ENCODE assay signal across 16 mouse cellular contexts in genomic region chr4:155281227-155281626, GRCm38 (mm10). TPM values are rescaled to one million over a fixed set of nuclear protein-coding genes. Genes with fewer than 3 reads are reported as not detected.
DNase-seq lines count a peak whose midpoint lies in the region; ATAC-seq and TF ChIP-seq lines count a peak whose summit lies in the region.
"Had no signal": no experiment of that assay in that cellular context is flagged by ENCODE, and none has a peak within 500 bp of the region (broad histone marks: within the 10 kb centered on the region; RNA-seq: fewer than 3 reads in every experiment).

No protein-coding gene starts in this region.

- H3K36me3 ChIP-seq in liver, adult 2 months (ENCODE audit: control insufficient read depth, insufficient read depth, low read length) = no peaks in the 10 kb centered on the region
- no peaks in the 10 kb centered on the region for H3K36me3 ChIP-seq in embryonic facial prominence, embryonic 10.5 days (replicated peaks)
- H3K36me3 ChIP-seq in limb, embryonic 14.5 days (ENCODE audit: control insufficient read depth, insufficient read depth, low read length) = no peaks in the 10 kb centered on the region
- no peaks in the 10 kb centered on the region; the same call in 1 of the 2 replicates for H3K36me3 ChIP-seq in forebrain, embryonic 14.5 days (ENCODE audit: control insufficient read depth, insufficient read depth, low read length)
- H3K36me3 ChIP-seq: forebrain, embryonic 10.5 days; heart, embryonic 13.5 days had no signal

- no peak overlapping the region for H3K4me2 ChIP-seq in limb, embryonic 14.5 days (replicated peaks; ENCODE audit: low read depth, low read length, severe bottlenecking)
- H3K4me2 ChIP-seq in forebrain, embryonic 14.5 days (ENCODE audit: low read length) = no peak overlapping the region
- H3K4me2 ChIP-seq: heart, embryonic 13.5 days; liver, embryonic 11.5 days; neural tube, embryonic 13.5 days had no signal

- no peak for ATAC-seq in limb, embryonic 14.5 days (ENCODE audit: low FRiP score, low read depth)
- no peak for ATAC-seq in forebrain, embryonic 14.5 days

- no peak for TF ChIP-seq POLR2A in cerebellum, adult 2 months (IDR thresholded peaks at IDR 0.05; ENCODE audit: borderline replicate concordance, insufficient read depth, low read length)
- no peak for TF ChIP-seq POLR2A in liver, adult 2 months (IDR thresholded peaks at IDR 0.05; ENCODE audit: extremely low read depth, insufficient read depth, low read length)
- no peak for TF ChIP-seq POLR2A in limb, embryonic 14.5 days (IDR thresholded peaks at IDR 0.05; ENCODE audit: borderline replicate concordance, extremely low read depth, insufficient read depth, insufficient read length)

- H3K27ac ChIP-seq in cerebellum, adult 2 months (ENCODE audit: insufficient read depth, low read length) = peak overlapping the region; percentile 86
- peak overlapping the region; percentile 72 for H3K27ac ChIP-seq in liver, adult 2 months (replicated peaks; ENCODE audit: insufficient read depth, low read depth, low read length)
- peak overlapping the region; percentile 90 for H3K27ac ChIP-seq in embryonic facial prominence, embryonic 10.5 days (replicated peaks)
- peak overlapping the region; percentile 99; the same call in 1 of the 2 replicates for H3K27ac ChIP-seq in limb, embryonic 14.5 days (replicated peaks; ENCODE audit: low read depth, low read length)
- H3K27ac ChIP-seq in forebrain, embryonic 14.5 days (ENCODE audit: low read depth, low read length) = no peak overlapping the region
- H3K27ac ChIP-seq: neural tube, embryonic 13.5 days had no signal

- WGBS in cerebellum, adult 2 months = 75% methylated on average over 2 of the region's 2 CpGs
- 73% methylated on average over 2 of the region's 2 CpGs for WGBS in liver, adult 2 months
- WGBS in embryonic facial prominence, embryonic 10.5 days = 79% methylated on average over 2 of the region's 2 CpGs
- WGBS in limb, embryonic 14.5 days = 77% methylated on average over 2 of the region's 2 CpGs
- 83% methylated on average over 2 of the region's 2 CpGs for WGBS in forebrain, embryonic 14.5 days

- H3K79me2 ChIP-seq in liver, adult 2 months (ENCODE audit: control insufficient read depth, insufficient read depth, low read length) = no peaks in the 10 kb centered on the region

- no peaks in the 10 kb centered on the region for H3K9me3 ChIP-seq in embryonic facial prominence, embryonic 10.5 days
- H3K9me3 ChIP-seq in limb, embryonic 14.5 days (ENCODE audit: control insufficient read depth, low read length) = no peaks in the 10 kb centered on the region
- H3K9me3 ChIP-seq in forebrain, embryonic 14.5 days (replicated peaks; ENCODE audit: control insufficient read depth, low read length) = no peaks in the 10 kb centered on the region
- H3K9me3 ChIP-seq: forebrain, embryonic 10.5 days; heart, embryonic 13.5 days; neural tube, embryonic 13.5 days had no signal

- TF ChIP-seq CTCF in cerebellum, adult 2 months (IDR thresholded peaks at IDR 0.05; ENCODE audit: borderline replicate concordance, insufficient read depth, low read depth, low read length) = no peak
- no peak for TF ChIP-seq CTCF in liver, adult 2 months (IDR thresholded peaks at IDR 0.05; ENCODE audit: low read depth, low read length)

- peaks cover 62% of the 10 kb centered on the region for H3K4me1 ChIP-seq in cerebellum, adult 2 months (ENCODE audit: control insufficient read depth, insufficient read depth, low read length)
- H3K4me1 ChIP-seq in liver, adult 2 months (ENCODE audit: control insufficient read depth, insufficient read depth, low read length) = peaks cover 7% of the 10 kb centered on the region; the same call in 1 of the 2 replicates
- H3K4me1 ChIP-seq in embryonic facial prominence, embryonic 10.5 days = peaks cover 77% of the 10 kb centered on the region
- H3K4me1 ChIP-seq in limb, embryonic 14.5 days (ENCODE audit: control insufficient read depth, insufficient read depth, low read length) = peaks cover 58% of the 10 kb centered on the region
- peaks cover 9% of the 10 kb centered on the region; the same call in 1 of the 2 replicates for H3K4me1 ChIP-seq in forebrain, embryonic 14.5 days (ENCODE audit: control insufficient read depth, insufficient read depth, low read length)

- no peak overlapping the region for H3K4me3 ChIP-seq in cerebellum, adult 2 months (replicated peaks; ENCODE audit: insufficient read depth, low read depth, low read length)
- H3K4me3 ChIP-seq in liver, adult 2 months (ENCODE audit: insufficient read depth, low read depth, low read length) = no peak overlapping the region
- H3K4me3 ChIP-seq in embryonic facial prominence, embryonic 10.5 days = no peak overlapping the region
- H3K4me3 ChIP-seq in limb, embryonic 14.5 days (replicated peaks; ENCODE audit: low read length) = no peak overlapping the region
- no peak overlapping the region for H3K4me3 ChIP-seq in forebrain, embryonic 14.5 days (ENCODE audit: low read depth, low read length)
- H3K4me3 ChIP-seq: forebrain, embryonic 10.5 days; heart, embryonic 13.5 days; neural tube, embryonic 13.5 days had no signal

- H3K9ac ChIP-seq in liver, adult 2 months (ENCODE audit: low read depth, low read length) = no peak overlapping the region
- no peak overlapping the region for H3K9ac ChIP-seq in limb, embryonic 14.5 days (ENCODE audit: low read depth, low read length, severe bottlenecking)
- H3K9ac ChIP-seq in forebrain, embryonic 14.5 days (ENCODE audit: low read length) = no peak overlapping the region
- H3K9ac ChIP-seq: heart, embryonic 13.5 days; neural tube, embryonic 13.5 days had no signal

- DNase-seq in cerebellum, adult 2 months = no peak
- DNase-seq in cerebellum, postnatal 4 days (ENCODE audit: low spot score in 2 of 2) = no peak
- DNase-seq in liver, adult 2 months (ENCODE audit: extremely low read depth, low read depth, low spot score) = no peak
- DNase-seq in liver = no peak
- no peak for DNase-seq in embryonic facial prominence, embryonic 10.5 days (ENCODE audit: low spot score)
- no peak for DNase-seq in limb, embryonic 14.5 days (ENCODE audit: low spot score)
- DNase-seq in forebrain, embryonic 14.5 days (ENCODE audit: low spot score) = no peak
- no peak for DNase-seq in thymus, postnatal 36 days
- DNase-seq: cerebellum, postnatal 36 days; lung, postnatal 14 days; midbrain, embryonic 14.5 days; thymus, adult 2 months had no signal

- no peaks in the 10 kb centered on the region for H3K27me3 ChIP-seq in cerebellum, adult 2 months (ENCODE audit: control insufficient read depth, insufficient read depth, low read length)
- no peaks in the 10 kb centered on the region for H3K27me3 ChIP-seq in liver, adult 2 months (ENCODE audit: control insufficient read depth, insufficient read depth, low read length)
- no peaks in the 10 kb centered on the region for H3K27me3 ChIP-seq in embryonic facial prominence, embryonic 10.5 days (replicated peaks; ENCODE audit: low read depth, poor library complexity, severe bottlenecking)
- no peaks in the 10 kb centered on the region for H3K27me3 ChIP-seq in limb, embryonic 14.5 days (ENCODE audit: control insufficient read depth, insufficient read depth, low read length)
- no peaks in the 10 kb centered on the region for H3K27me3 ChIP-seq in forebrain, embryonic 14.5 days (replicated peaks; ENCODE audit: control insufficient read depth, insufficient read depth, low read length)
- H3K27me3 ChIP-seq: heart, embryonic 13.5 days; neural tube, embryonic 13.5 days had no signal

RNA-seq across cellular contexts. Expression of gene Faap20, which starts 31.6 kb away (rescaled TPM):
- polyA plus RNA-seq in cerebellum, adult 2 months (2012; rRNA removed) = 94.5 and 109 TPM in 2 replicates
- 5.4 and 7.4 TPM in 2 replicates for total RNA-seq in liver, adult 2 months (2014; rRNA removed)
- 28.6 and 33.8 TPM in 2 replicates for polyA plus RNA-seq in liver, adult 2 months (2012; rRNA removed)
- 99.6 and 100 TPM in 2 replicates for polyA plus RNA-seq in embryonic facial prominence, embryonic 10.5 days (2016; fragmentation: Nextera tagmentation; extraction: Ambion mirVana)
- 64.6 and 85.1 TPM in 2 replicates for polyA plus RNA-seq in limb, embryonic 14.5 days (2012; rRNA removed)
- 72.5 and 84.8 TPM in 2 replicates for polyA plus RNA-seq in limb, embryonic 14.5 days (2014; fragmentation: Nextera tagmentation; extraction: Ambion mirVana)
- 81.2 and 87.4 TPM in 2 replicates for polyA plus RNA-seq in forebrain, embryonic 14.5 days (2014; fragmentation: Nextera tagmentation; extraction: Ambion mirVana)

RNA-seq across cellular contexts. Expression of gene Ski, which starts 58.8 kb away (rescaled TPM):
- 87.2 and 106 TPM in 2 replicates for polyA plus RNA-seq in cerebellum, adult 2 months (2012; rRNA removed)
- total RNA-seq in liver, adult 2 months (2014; rRNA removed) = 4.2 and 7.5 TPM in 2 replicates
- polyA plus RNA-seq in liver, adult 2 months (2012; rRNA removed) = 19.3 and 19.5 TPM in 2 replicates
- 8.5 and 10.7 TPM in 2 replicates for polyA plus RNA-seq in embryonic facial prominence, embryonic 10.5 days (2016; fragmentation: Nextera tagmentation; extraction: Ambion mirVana)
- 88.7 and 109 TPM in 2 replicates for polyA plus RNA-seq in limb, embryonic 14.5 days (2012; rRNA removed)
- polyA plus RNA-seq in limb, embryonic 14.5 days (2014; fragmentation: Nextera tagmentation; extraction: Ambion mirVana) = 44.0 and 47.5 TPM in 2 replicates
- 16.2 and 17.1 TPM in 2 replicates for polyA plus RNA-seq in forebrain, embryonic 14.5 days (2014; fragmentation: Nextera tagmentation; extraction: Ambion mirVana)
